Mouse (Mus musculus): ENCODE measurements around the gene Erich6. TPM values are rescaled to one million over a fixed set of nuclear protein-coding genes. Genes with fewer than 3 reads are reported as not detected.
A peak's percentile ranks its signal among the peaks of the same experiment; 100 is the strongest.

Erich6 gene
- polyA plus RNA-seq, 1 experiment, result 1.9 TPM

DNA sequence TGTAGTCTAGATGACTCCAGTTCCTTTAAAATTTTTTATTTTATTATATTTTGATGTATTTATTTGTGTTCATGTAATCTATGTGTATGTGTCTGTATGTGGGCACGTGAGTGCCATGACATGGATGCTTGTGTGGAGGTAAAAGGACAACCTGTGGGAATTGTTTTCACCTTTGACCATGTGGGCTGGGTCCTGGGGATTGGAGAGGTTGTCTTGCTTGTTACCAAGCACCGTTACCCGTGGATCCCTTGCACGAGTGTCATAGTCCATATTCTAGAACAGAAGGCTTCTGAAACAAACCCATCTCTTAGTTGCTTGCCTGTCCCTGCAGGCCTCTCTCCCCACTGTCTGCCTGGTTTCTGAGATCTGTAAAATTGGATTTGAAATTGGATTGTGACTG, 23.6 kb upstream of the Erich6 start:
- no peak for TF ChIP-seq CTCF (IDR thresholded peaks at IDR 0.05; ENCODE audit: borderline replicate concordance, insufficient read depth, low read depth, low read length)
- no peak for TF ChIP-seq POLR2A (IDR thresholded peaks at IDR 0.05; ENCODE audit: borderline replicate concordance, insufficient read depth, low read length)
- Histone ChIP-seq H3K27ac (ENCODE audit: insufficient read depth, low read length) (no peak overlapping the region), H3K27me3 (ENCODE audit: control insufficient read depth, insufficient read depth, low read length) (no peaks in the 10 kb centered on the region), H3K4me1 (ENCODE audit: control insufficient read depth, insufficient read depth, low read length) (peaks cover 6% of the 10 kb centered on the region), H3K4me3 (replicated peaks; ENCODE audit: insufficient read depth, low read depth, low read length) (no peak overlapping the region)
- no peak for DNase-seq
- WGBS, result 95% methylated on average over 4 of the region's 4 CpGs

DNA sequence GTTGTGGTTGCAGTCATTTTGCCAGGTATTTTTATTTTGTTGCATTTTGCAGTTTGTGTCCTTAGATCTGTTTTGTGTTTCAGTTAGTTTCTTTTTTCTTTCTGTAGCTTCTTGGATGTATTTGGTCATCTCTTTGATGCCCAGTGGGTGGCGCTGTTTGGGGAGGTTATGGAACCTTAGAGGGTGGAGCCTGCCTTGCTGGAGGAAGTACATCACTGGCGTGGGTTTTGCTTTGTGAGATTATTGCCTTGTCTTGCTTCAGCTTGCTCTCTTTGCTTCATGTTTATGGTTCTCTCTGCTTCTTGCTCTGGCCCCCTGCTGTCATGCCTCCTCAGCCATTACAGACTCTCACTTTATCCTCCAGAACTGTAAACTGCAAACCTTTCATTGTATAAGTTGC, 20.3 kb upstream of the Erich6 start:
- Histone ChIP-seq H3K4me3 (replicated peaks; ENCODE audit: insufficient read depth, low read depth, low read length) (no peak overlapping the region), H3K4me1 (ENCODE audit: control insufficient read depth, insufficient read depth, low read length) (peaks cover 5% of the 10 kb centered on the region), H3K27ac (ENCODE audit: insufficient read depth, low read length) (no peak overlapping the region), H3K27me3 (ENCODE audit: control insufficient read depth, insufficient read depth, low read length) (no peaks in the 10 kb centered on the region)
- no peak for DNase-seq
- WGBS, result 35% methylated on average over 2 of the region's 2 CpGs
- peak; percentile 41; the same call in 1 of the 2 replicates for TF ChIP-seq CTCF (IDR thresholded peaks at IDR 0.05; ENCODE audit: borderline replicate concordance, insufficient read depth, low read depth, low read length)
- TF ChIP-seq POLR2A (IDR thresholded peaks at IDR 0.05; ENCODE audit: borderline replicate concordance, insufficient read depth, low read length), result no peak

DNA sequence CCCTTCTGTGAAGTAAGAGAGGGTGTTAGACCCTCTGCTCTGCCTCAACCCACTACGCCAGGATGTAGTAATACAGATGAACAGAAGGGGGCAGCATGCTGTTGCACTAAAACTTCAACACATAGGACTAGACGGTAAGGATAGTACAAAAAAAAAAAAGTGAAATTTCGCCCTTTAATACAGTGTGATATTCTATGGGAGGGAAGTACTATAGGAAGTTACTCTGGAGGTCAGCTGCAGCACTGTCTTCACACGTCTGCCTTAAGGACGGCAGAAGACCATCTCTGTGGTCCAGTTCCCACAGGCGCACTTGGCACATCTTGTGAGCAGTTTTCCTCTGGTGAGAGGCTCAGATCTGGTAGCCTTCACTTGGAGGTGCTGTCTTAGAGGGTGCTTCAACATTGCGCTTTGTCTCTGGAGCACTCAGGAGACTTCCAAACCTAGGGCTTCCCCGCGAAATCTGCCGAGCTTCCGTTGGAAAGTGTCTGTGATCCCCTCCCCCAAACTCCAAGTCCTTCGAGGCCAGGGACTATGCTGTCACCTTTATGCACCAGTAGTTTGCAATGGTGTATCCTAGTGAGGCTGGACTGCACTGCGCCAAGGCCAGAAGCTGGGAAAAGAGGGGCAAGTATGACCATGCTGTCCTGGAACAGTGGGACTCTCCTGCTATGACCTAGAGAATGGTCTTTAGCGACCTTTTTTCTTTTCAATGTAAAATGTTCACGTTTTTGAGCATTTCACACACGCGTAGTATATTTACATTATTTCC, 18.5 kb upstream of the Erich6 start:
- peak; percentile 62 to 67 for DNase-seq
- WGBS, result 38% methylated on average over 17 of the region's 17 CpGs
- H3K4me1 ChIP-seq (ENCODE audit: control insufficient read depth, insufficient read depth, low read length), result peaks cover 5% of the 10 kb centered on the region

DNA sequence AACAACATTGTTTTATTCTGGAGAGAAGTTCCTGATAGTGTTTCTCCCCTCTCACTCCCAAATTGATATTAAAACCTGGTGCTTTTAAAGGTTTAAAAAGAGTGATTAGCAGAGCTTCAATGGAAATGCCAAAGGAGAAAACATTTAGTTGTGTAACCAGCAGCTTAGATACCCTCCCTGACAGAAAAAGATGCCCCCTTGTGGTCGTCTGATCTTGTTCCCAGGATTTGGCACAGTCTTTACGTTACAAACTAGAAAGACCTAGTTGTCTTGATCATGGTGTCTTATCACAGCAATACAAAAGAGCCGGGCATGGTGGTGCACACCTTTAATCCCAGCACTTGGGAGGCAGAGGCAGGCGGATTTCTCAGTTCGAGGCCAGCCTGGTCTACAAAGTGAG, 16.9 kb upstream of the Erich6 start:
- Histone ChIP-seq H3K27me3 (ENCODE audit: control insufficient read depth, insufficient read depth, low read length) (no peaks in the 10 kb centered on the region), H3K4me1 (ENCODE audit: control insufficient read depth, insufficient read depth, low read length) (peaks cover 5% of the 10 kb centered on the region), H3K27ac (ENCODE audit: insufficient read depth, low read length) (no peak overlapping the region), H3K4me3 (replicated peaks; ENCODE audit: insufficient read depth, low read depth, low read length) (no peak overlapping the region)
- TF ChIP-seq CTCF (IDR thresholded peaks at IDR 0.05; ENCODE audit: borderline replicate concordance, insufficient read depth, low read depth, low read length) (no peak), POLR2A (IDR thresholded peaks at IDR 0.05; ENCODE audit: borderline replicate concordance, insufficient read depth, low read length) (no peak)
- 65% methylated on average over 5 of the region's 5 CpGs for WGBS
- no peak for DNase-seq

More for the DNA sequence above, 18.5 kb upstream of the Erich6 start:
- no peak for TF ChIP-seq POLR2A (IDR thresholded peaks at IDR 0.05; ENCODE audit: borderline replicate concordance, insufficient read depth, low read length)
- peak; percentile 68 for TF ChIP-seq CTCF (IDR thresholded peaks at IDR 0.05; ENCODE audit: borderline replicate concordance, insufficient read depth, low read depth, low read length)
- no peak overlapping the region for H3K27ac ChIP-seq (ENCODE audit: insufficient read depth, low read length)
- H3K27me3 ChIP-seq (ENCODE audit: control insufficient read depth, insufficient read depth, low read length), result no peaks in the 10 kb centered on the region
- H3K4me3 ChIP-seq (replicated peaks; ENCODE audit: insufficient read depth, low read depth, low read length), result peak overlapping the region; percentile 37

DNA sequence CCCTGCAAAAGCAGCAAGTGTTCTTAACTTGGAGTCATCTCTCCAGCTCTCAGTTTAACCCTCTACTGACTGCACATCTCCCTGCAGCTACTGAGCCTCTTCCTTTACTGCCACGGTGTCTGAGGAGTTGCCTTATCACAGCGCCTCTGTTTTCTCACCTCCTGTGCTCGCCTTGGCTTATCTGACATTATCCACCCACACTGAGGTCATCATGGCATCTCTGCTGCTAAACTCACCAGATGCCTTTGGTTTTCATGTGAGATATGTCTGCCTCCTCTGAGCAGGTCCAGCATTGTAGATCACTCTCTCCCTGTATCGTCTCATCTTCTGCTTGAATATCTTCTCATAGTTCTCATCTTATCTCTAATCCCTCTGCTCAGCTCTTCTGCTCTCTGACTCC, 13.3 kb upstream of the Erich6 start:
- no peak overlapping the region for H3K27ac ChIP-seq (ENCODE audit: insufficient read depth, low read length)
- peaks cover under 1% of the 10 kb centered on the region; the same call in 1 of the 2 replicates for H3K4me1 ChIP-seq (ENCODE audit: control insufficient read depth, insufficient read depth, low read length)
- H3K4me3 ChIP-seq (replicated peaks; ENCODE audit: insufficient read depth, low read depth, low read length), result no peak overlapping the region
- no peaks in the 10 kb centered on the region for H3K27me3 ChIP-seq (ENCODE audit: control insufficient read depth, insufficient read depth, low read length)
- 92% methylated on average over 4 of the region's 4 CpGs for WGBS
- DNase-seq, result no peak
- TF ChIP-seq POLR2A (IDR thresholded peaks at IDR 0.05; ENCODE audit: borderline replicate concordance, insufficient read depth, low read length) (no peak), CTCF (IDR thresholded peaks at IDR 0.05; ENCODE audit: borderline replicate concordance, insufficient read depth, low read depth, low read length) (no peak)

DNA sequence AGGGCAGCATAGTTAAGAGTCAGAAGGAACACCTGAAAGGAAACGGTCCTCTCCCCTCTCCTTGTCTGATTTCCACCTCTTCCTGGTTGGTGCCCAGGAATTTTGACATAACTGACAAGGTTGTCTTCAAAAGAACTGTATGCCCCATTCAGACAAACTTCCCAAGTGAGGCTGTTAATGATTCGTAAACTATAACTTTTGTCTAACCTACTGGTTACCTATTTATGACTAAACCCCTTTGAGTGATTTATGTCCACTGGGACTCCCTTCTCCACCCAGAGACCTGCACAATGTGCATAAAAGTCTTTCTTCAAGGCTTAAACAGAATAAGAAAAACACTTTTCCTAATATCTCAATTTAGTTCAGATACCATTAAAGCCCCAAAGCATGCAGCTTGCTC, 10.2 kb upstream of the Erich6 start:
- 90% methylated on average over 2 of the region's 2 CpGs for WGBS
- no peak for DNase-seq
- H3K4me3 ChIP-seq (replicated peaks; ENCODE audit: insufficient read depth, low read depth, low read length), result no peak overlapping the region
- TF ChIP-seq CTCF (IDR thresholded peaks at IDR 0.05; ENCODE audit: borderline replicate concordance, insufficient read depth, low read depth, low read length) (no peak), POLR2A (IDR thresholded peaks at IDR 0.05; ENCODE audit: borderline replicate concordance, insufficient read depth, low read length) (no peak)
- no peaks in the 10 kb centered on the region for H3K27me3 ChIP-seq (ENCODE audit: control insufficient read depth, insufficient read depth, low read length)
- H3K4me1 ChIP-seq (ENCODE audit: control insufficient read depth, insufficient read depth, low read length), result no peaks in the 10 kb centered on the region
- H3K27ac ChIP-seq (ENCODE audit: insufficient read depth, low read length), result no peak overlapping the region

DNA sequence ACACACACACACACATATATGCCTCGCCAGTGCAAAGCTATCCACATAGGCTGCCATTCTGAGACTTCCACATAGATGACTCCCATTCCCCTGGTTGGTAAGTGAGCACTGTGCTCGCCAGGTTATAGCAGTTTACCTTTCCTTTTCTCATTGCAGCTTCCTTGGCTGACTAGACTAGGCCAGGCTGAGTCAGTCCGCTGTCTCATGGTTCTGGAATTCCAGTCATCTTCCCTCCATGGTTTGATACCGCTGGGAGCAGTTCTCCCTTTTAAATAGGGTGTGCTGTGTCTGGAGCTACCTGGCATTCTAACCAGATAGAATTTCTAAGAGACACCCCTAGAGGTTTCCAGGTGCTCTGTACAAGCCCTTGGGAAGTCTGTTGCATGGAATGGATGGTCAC, 9.2 kb upstream of the Erich6 start:
- Histone ChIP-seq H3K4me3 (replicated peaks; ENCODE audit: insufficient read depth, low read depth, low read length) (no peak overlapping the region), H3K27me3 (ENCODE audit: control insufficient read depth, insufficient read depth, low read length) (no peaks in the 10 kb centered on the region), H3K4me1 (ENCODE audit: control insufficient read depth, insufficient read depth, low read length) (no peaks in the 10 kb centered on the region), H3K27ac (ENCODE audit: insufficient read depth, low read length) (no peak overlapping the region)
- TF ChIP-seq POLR2A (IDR thresholded peaks at IDR 0.05; ENCODE audit: borderline replicate concordance, insufficient read depth, low read length) (no peak), CTCF (IDR thresholded peaks at IDR 0.05; ENCODE audit: borderline replicate concordance, insufficient read depth, low read depth, low read length) (no peak)
- WGBS, result 90% methylated on average over 4 of the region's 4 CpGs
- DNase-seq, result no peak

DNA sequence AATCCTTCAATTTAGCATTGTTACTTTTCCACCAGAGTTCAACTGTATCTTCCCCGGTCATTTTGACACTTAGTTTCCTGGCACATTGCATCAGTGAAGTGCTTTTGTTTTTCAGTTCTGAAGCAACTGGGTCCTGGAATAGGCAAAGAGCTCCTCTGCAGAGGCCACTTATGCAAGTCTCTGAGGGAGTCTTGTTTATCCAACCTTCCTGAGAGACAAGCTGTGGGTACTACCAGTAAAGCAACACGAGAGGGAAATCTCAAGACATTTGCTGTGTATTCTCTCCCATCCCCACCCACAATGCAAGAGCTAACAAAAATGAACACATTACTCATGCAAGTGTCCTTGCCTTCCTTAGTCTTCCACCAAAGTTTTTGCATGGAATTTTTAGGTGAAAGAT, 5.3 kb downstream of the Erich6 start:
- 81% methylated on average over 2 of the region's 2 CpGs for WGBS
- no peaks in the 10 kb centered on the region for H3K4me1 ChIP-seq (ENCODE audit: control insufficient read depth, insufficient read depth, low read length)
- no peak for DNase-seq
- no peak overlapping the region for H3K4me3 ChIP-seq (replicated peaks; ENCODE audit: insufficient read depth, low read depth, low read length)
- H3K27me3 ChIP-seq (ENCODE audit: control insufficient read depth, insufficient read depth, low read length), result no peaks in the 10 kb centered on the region
- no peak overlapping the region for H3K27ac ChIP-seq (ENCODE audit: insufficient read depth, low read length)
- TF ChIP-seq POLR2A (IDR thresholded peaks at IDR 0.05; ENCODE audit: borderline replicate concordance, insufficient read depth, low read length) (no peak), CTCF (IDR thresholded peaks at IDR 0.05; ENCODE audit: borderline replicate concordance, insufficient read depth, low read depth, low read length) (no peak)

All from cerebellum, adult 2 months (tissue).